ENCODE assay signal across 27 mouse cellular contexts in genomic region chr13:103702266-103702665, GRCm38 (mm10).
"Had no signal": no experiment of that assay in that cellular context is flagged by ENCODE, and none has a peak within 500 bp of the region (broad histone marks: within the 10 kb centered on the region; RNA-seq: fewer than 3 reads in every experiment).

No protein-coding gene starts in this region.

- H3K4me2 ChIP-seq: embryonic facial prominence, embryonic 12.5 days; embryonic facial prominence, embryonic 13.5 days; embryonic facial prominence, embryonic 15.5 days; forebrain, embryonic 12.5 days; forebrain, embryonic 13.5 days; forebrain, embryonic 15.5 days had no signal

- H3K36me3 ChIP-seq: embryonic facial prominence, embryonic 10.5 days; embryonic facial prominence, embryonic 12.5 days; embryonic facial prominence, embryonic 13.5 days; embryonic facial prominence, embryonic 15.5 days; forebrain, embryonic 10.5 days; forebrain, embryonic 12.5 days; forebrain, embryonic 15.5 days had no signal

- H3K9me3 ChIP-seq: embryonic facial prominence, embryonic 10.5 days; embryonic facial prominence, embryonic 12.5 days; embryonic facial prominence, embryonic 13.5 days; embryonic facial prominence, embryonic 15.5 days; forebrain, embryonic 10.5 days; forebrain, embryonic 12.5 days; forebrain, embryonic 13.5 days; forebrain, embryonic 15.5 days had no signal

- DNase-seq: cerebellum, adult 18-20 months; cerebellum, adult 2 months; cerebellum, adult 8-10 months; cerebellum, adult 9-10 months; cerebellum, adult 9-11 months; cerebellum, postnatal 10 days; cerebellum, postnatal 14 days; cerebellum, postnatal 25 days; cerebellum, postnatal 36 days; embryo, embryonic 11 days; forebrain, postnatal 0 days; gastrocnemius, adult 2 months; gastrocnemius, postnatal 10 days; gastrocnemius, postnatal 14 days; gastrocnemius, postnatal 25 days; gastrocnemius, postnatal 36 days; heart, adult 18-20 months; heart, adult 2 months had no signal

- H3K9ac ChIP-seq: embryonic facial prominence, embryonic 12.5 days; embryonic facial prominence, embryonic 13.5 days; embryonic facial prominence, embryonic 15.5 days; forebrain, embryonic 12.5 days; forebrain, embryonic 13.5 days; forebrain, embryonic 15.5 days; forebrain, postnatal 0 days had no signal

- H3K4me1 ChIP-seq: embryonic facial prominence, embryonic 12.5 days; forebrain, embryonic 12.5 days; forebrain, embryonic 15.5 days had no signal

- H3K4me3 ChIP-seq: embryonic facial prominence, embryonic 10.5 days; embryonic facial prominence, embryonic 12.5 days; embryonic facial prominence, embryonic 13.5 days; embryonic facial prominence, embryonic 15.5 days; erythroblast, embryonic 14.5 days; forebrain, embryonic 10.5 days; forebrain, embryonic 12.5 days; forebrain, embryonic 13.5 days; forebrain, embryonic 15.5 days; gastrocnemius, adult 2 months; heart, adult 2 months had no signal

- H3K27ac ChIP-seq: embryonic facial prominence, embryonic 10.5 days; embryonic facial prominence, embryonic 12.5 days; embryonic facial prominence, embryonic 13.5 days; embryonic facial prominence, embryonic 15.5 days; forebrain, embryonic 10.5 days; forebrain, embryonic 12.5 days; forebrain, embryonic 13.5 days; forebrain, embryonic 15.5 days; gastrocnemius, adult 2 months; heart, adult 2 months had no signal

- H3K27me3 ChIP-seq: embryonic facial prominence, embryonic 13.5 days; embryonic facial prominence, embryonic 15.5 days; forebrain, embryonic 12.5 days; forebrain, embryonic 13.5 days; forebrain, embryonic 15.5 days had no signal

- ATAC-seq: forebrain, embryonic 15.5 days; forebrain, postnatal 0 days had no signal
